Mouse (Mus musculus) limb, embryonic 13.5 days (tissue): ENCODE data around the gene Ints11. TPM values are rescaled to one million over a fixed set of nuclear protein-coding genes. Genes with fewer than 3 reads are reported as not detected.

Experiments
- ATAC-seq: fragments of 200-750 bp; cut with Nextera tagmentation; 2 replicates; pipeline ENCODE4 v1.8.0; 2017; ENCODE audit warnings: low read depth, moderate number of reproducible peaks, moderate TSS enrichment; ENCODE audit not compliant: low FRiP score
- H3K27ac ChIP-seq: fragments of 300-500 bp; sonication (generic); 2 replicates; pipeline ENCODE4 v1.5.1; 2015; ENCODE audit warnings: inconsistent platforms, mild to moderate bottlenecking, moderate library complexity
- H3K27me3 ChIP-seq: fragments of 300-500 bp; sonication (generic); 2 replicates; pipeline ENCODE4 v1.6.1; 2015; ENCODE audit warnings: mild to moderate bottlenecking, inconsistent platforms
- H3K36me3 ChIP-seq: fragments of 300-500 bp; sonication (generic); 2 replicates; pipeline ENCODE4 v1.6.1; 2015; ENCODE audit warnings: inconsistent platforms, mild to moderate bottlenecking, moderate library complexity
- H3K4me1 ChIP-seq: fragments of 300-500 bp; sonication (generic); 2 replicates; pipeline ENCODE4 v1.6.1; 2015; ENCODE audit warnings: inconsistent platforms
- H3K4me2 ChIP-seq: fragments of 300-500 bp; sonication (generic); replicated peaks from 2 replicates; pipeline ENCODE4 v1.6.1; 2015; ENCODE audit warnings: inconsistent platforms, mild to moderate bottlenecking, moderate library complexity
- H3K4me3 ChIP-seq: fragments of 300-500 bp; sonication (generic); 2 replicates; pipeline ENCODE4 v1.5.1; 2015; ENCODE audit warnings: moderate library complexity, mild to moderate bottlenecking, inconsistent platforms
- H3K9ac ChIP-seq: fragments of 300-500 bp; sonication (generic); 2 replicates; pipeline ENCODE4 v1.6.1; 2015; ENCODE audit warnings: mild to moderate bottlenecking, inconsistent platforms
- H3K9me3 ChIP-seq: fragments of 300-500 bp; sonication (generic); 2 replicates; pipeline ENCODE4 v1.6.1; 2016; ENCODE audit warnings: inconsistent platforms
- WGBS: fragments of 180-500 bp; shearing (Covaris S2); methylation state at CpG from one replicate; pipeline ENCODE4 v1.1.7; 2015; 5-methylcytosine and 5-hydroxymethylcytosine counted together
- polyA plus RNA-seq: library from polyadenylated mRNA; unstranded; fragments of >200 nt; fragmentation: Nextera tagmentation; extraction: Ambion mirVana; gene quantifications from 2 replicates; pipeline ENCODE4 v1.2.1, GENCODE M21; 2015

Gene Ints11
- polyA plus RNA-seq, 1 experiment from 2014 or later = 74.8 TPM

- Histone ChIP-seq H3K27ac (no peak overlapping the region), H3K4me3 (no peak overlapping the region), H3K9ac (peak overlapping the region; percentile 51), H3K4me2 (peak overlapping the region; percentile 97; the same call in 1 of the 2 replicates), H3K9me3 (no peaks in the 10 kb centered on the region), H3K36me3 (peaks cover 41% of the 10 kb centered on the region), H3K27me3 (no peaks in the 10 kb centered on the region), H3K4me1 (peaks cover 40% of the 10 kb centered on the region)
- WGBS = 47% methylated on average over 6 of the region's 6 CpGs
- no peak for ATAC-seq
Measured at GRCm38 (mm10) chr4:155895216-155895615, 25.9 kb downstream of the Ints11 start.

- Histone ChIP-seq H3K4me2 (no peak overlapping the region), H3K36me3 (peaks cover 46% of the 10 kb centered on the region), H3K4me1 (peaks cover 34% of the 10 kb centered on the region), H3K4me3 (no peak overlapping the region), H3K27ac (no peak overlapping the region), H3K27me3 (no peaks in the 10 kb centered on the region), H3K9me3 (no peaks in the 10 kb centered on the region), H3K9ac (no peak overlapping the region)
- 90% methylated on average over 4 of the region's 4 CpGs for WGBS
- no peak for ATAC-seq
Measured at GRCm38 (mm10) chr4:155895826-155896225, 26.5 kb downstream of the Ints11 start.

- H3K4me1 ChIP-seq = peaks cover 33% of the 10 kb centered on the region
- H3K27me3 ChIP-seq = no peaks in the 10 kb centered on the region
- ATAC-seq = no peak
- H3K4me2 ChIP-seq = no peak overlapping the region
- H3K9ac ChIP-seq = no peak overlapping the region
- 94% methylated on average over 12 of the region's 12 CpGs for WGBS
- H3K9me3 ChIP-seq = no peaks in the 10 kb centered on the region
- H3K27ac ChIP-seq = no peak overlapping the region
- no peak overlapping the region for H3K4me3 ChIP-seq
- H3K36me3 ChIP-seq = peaks cover 52% of the 10 kb centered on the region
Measured at GRCm38 (mm10) chr4:155896461-155896860, 27.1 kb downstream of the Ints11 start.

GRCm38 (mm10) chr4:155898318-155898717 lies 29.0 kb downstream of the Ints11 start:
- no peak for ATAC-seq
- H3K36me3 ChIP-seq = peaks cover 71% of the 10 kb centered on the region
- WGBS = 93% methylated on average over 2 of the region's 2 CpGs
- H3K9me3 ChIP-seq = no peaks in the 10 kb centered on the region
- no peak overlapping the region for H3K4me2 ChIP-seq
- no peak overlapping the region for H3K27ac ChIP-seq
- H3K4me3 ChIP-seq = no peak overlapping the region
- H3K4me1 ChIP-seq = peaks cover 23% of the 10 kb centered on the region
- H3K9ac ChIP-seq = no peak overlapping the region
- no peaks in the 10 kb centered on the region for H3K27me3 ChIP-seq

- no peaks in the 10 kb centered on the region for H3K9me3 ChIP-seq
- no peak overlapping the region for H3K4me2 ChIP-seq
- no peaks in the 10 kb centered on the region for H3K27me3 ChIP-seq
- peaks cover 13% of the 10 kb centered on the region for H3K4me1 ChIP-seq
- H3K36me3 ChIP-seq = peaks cover 81% of the 10 kb centered on the region
- H3K9ac ChIP-seq = no peak overlapping the region
- no peak overlapping the region for H3K27ac ChIP-seq
- no peak for ATAC-seq
- WGBS = 94% methylated on average over 7 of the region's 7 CpGs
- no peak overlapping the region for H3K4me3 ChIP-seq
Measured at GRCm38 (mm10) chr4:155899355-155899754, 30.0 kb downstream of the Ints11 start.

GRCm38 (mm10) chr4:155901205-155901604 lies 31.9 kb downstream of the Ints11 start:
- H3K27me3 ChIP-seq = no peaks in the 10 kb centered on the region

GRCm38 (mm10) chr4:155903246-155903645 lies 33.9 kb downstream of the Ints11 start:
- Histone ChIP-seq H3K4me2 (no peak overlapping the region), H3K27me3 (no peaks in the 10 kb centered on the region), H3K9ac (no peak overlapping the region), H3K36me3 (peaks cover 85% of the 10 kb centered on the region), H3K4me1 (no peaks in the 10 kb centered on the region), H3K4me3 (no peak overlapping the region), H3K27ac (no peak overlapping the region), H3K9me3 (no peaks in the 10 kb centered on the region)
- 93% methylated on average over 13 of the region's 13 CpGs for WGBS
- no peak for ATAC-seq

More at GRCm38 (mm10) chr4:155901205-155901604, 31.9 kb downstream of the Ints11 start:
- H3K9ac ChIP-seq = no peak overlapping the region
- H3K9me3 ChIP-seq = no peaks in the 10 kb centered on the region
- no peaks in the 10 kb centered on the region for H3K4me1 ChIP-seq
- ATAC-seq = no peak
- H3K36me3 ChIP-seq = peaks cover 90% of the 10 kb centered on the region
- H3K4me2 ChIP-seq = no peak overlapping the region
- H3K27ac ChIP-seq = no peak overlapping the region
- no peak overlapping the region for H3K4me3 ChIP-seq
- 80% methylated on average over 3 of the region's 3 CpGs for WGBS

- H3K36me3 ChIP-seq = peaks cover 73% of the 10 kb centered on the region
- ATAC-seq = no peak
Measured at GRCm38 (mm10) chr4:155904318-155905102, 35.2 kb downstream of the Ints11 start.

GRCm38 (mm10) chr4:155905634-155906033 lies 36.3 kb downstream of the Ints11 start:
- 92% methylated on average over 13 of the region's 13 CpGs for WGBS

More at GRCm38 (mm10) chr4:155904318-155905102, 35.2 kb downstream of the Ints11 start:
- Histone ChIP-seq H3K9me3 (no peaks in the 10 kb centered on the region), H3K4me2 (no peak overlapping the region), H3K27ac (no peak overlapping the region), H3K9ac (no peak overlapping the region), H3K4me1 (no peaks in the 10 kb centered on the region), H3K27me3 (no peaks in the 10 kb centered on the region), H3K4me3 (no peak overlapping the region)
- WGBS = 89% methylated on average over 13 of the region's 13 CpGs

GRCm38 (mm10) chr4:155906125-155906524 lies 36.8 kb downstream of the Ints11 start:
- H3K4me2 ChIP-seq = no peak overlapping the region
- WGBS = 77% methylated on average over 9 of the region's 9 CpGs
- H3K4me3 ChIP-seq = no peak overlapping the region
- H3K27me3 ChIP-seq = no peaks in the 10 kb centered on the region
- no peak overlapping the region; the same call in 1 of the 2 replicates for H3K9ac ChIP-seq
- no peak for ATAC-seq
- no peak overlapping the region for H3K27ac ChIP-seq
- peaks cover 58% of the 10 kb centered on the region for H3K36me3 ChIP-seq
- no peaks in the 10 kb centered on the region for H3K9me3 ChIP-seq
- H3K4me1 ChIP-seq = no peaks in the 10 kb centered on the region

More at GRCm38 (mm10) chr4:155905634-155906033, 36.3 kb downstream of the Ints11 start:
- H3K36me3 ChIP-seq = peaks cover 63% of the 10 kb centered on the region
- H3K27me3 ChIP-seq = no peaks in the 10 kb centered on the region
- H3K9me3 ChIP-seq = no peaks in the 10 kb centered on the region
- no peak overlapping the region for H3K27ac ChIP-seq
- no peaks in the 10 kb centered on the region for H3K4me1 ChIP-seq
- no peak overlapping the region for H3K4me3 ChIP-seq
- no peak overlapping the region for H3K4me2 ChIP-seq
- no peak overlapping the region; the same call in 1 of the 2 replicates for H3K9ac ChIP-seq
- ATAC-seq = no peak

GRCm38 (mm10) chr4:155907003-155907402 lies 37.7 kb downstream of the Ints11 start:
- no peaks in the 10 kb centered on the region for H3K27me3 ChIP-seq
- no peaks in the 10 kb centered on the region for H3K4me1 ChIP-seq
- H3K9ac ChIP-seq = no peak overlapping the region
- no peak overlapping the region for H3K4me3 ChIP-seq
- 80% methylated on average over 11 of the region's 11 CpGs for WGBS
- no peak overlapping the region for H3K4me2 ChIP-seq
- ATAC-seq = no peak
- peaks cover 49% of the 10 kb centered on the region for H3K36me3 ChIP-seq
- no peak overlapping the region for H3K27ac ChIP-seq
- H3K9me3 ChIP-seq = no peaks in the 10 kb centered on the region

GRCm38 (mm10) chr4:155908281-155908680 lies 38.9 kb downstream of the Ints11 start:
- no peak for ATAC-seq
- H3K4me2 ChIP-seq = no peak overlapping the region
- no peak overlapping the region for H3K27ac ChIP-seq
- no peaks in the 10 kb centered on the region for H3K27me3 ChIP-seq
- H3K4me1 ChIP-seq = no peaks in the 10 kb centered on the region
- peaks cover 36% of the 10 kb centered on the region for H3K36me3 ChIP-seq
- H3K9ac ChIP-seq = no peak overlapping the region
- WGBS = 82% methylated on average over 7 of the region's 7 CpGs
- H3K9me3 ChIP-seq = no peaks in the 10 kb centered on the region
- no peak overlapping the region for H3K4me3 ChIP-seq
